Mouse (Mus musculus): ENCODE data around the gene Prss8. TPM values are rescaled to one million over a fixed set of nuclear protein-coding genes. Genes with fewer than 3 reads are reported as not detected.

The Prss8 gene
- polyA plus RNA-seq, 1 experiment from 2014 or later, result 0.54 TPM

DNA sequence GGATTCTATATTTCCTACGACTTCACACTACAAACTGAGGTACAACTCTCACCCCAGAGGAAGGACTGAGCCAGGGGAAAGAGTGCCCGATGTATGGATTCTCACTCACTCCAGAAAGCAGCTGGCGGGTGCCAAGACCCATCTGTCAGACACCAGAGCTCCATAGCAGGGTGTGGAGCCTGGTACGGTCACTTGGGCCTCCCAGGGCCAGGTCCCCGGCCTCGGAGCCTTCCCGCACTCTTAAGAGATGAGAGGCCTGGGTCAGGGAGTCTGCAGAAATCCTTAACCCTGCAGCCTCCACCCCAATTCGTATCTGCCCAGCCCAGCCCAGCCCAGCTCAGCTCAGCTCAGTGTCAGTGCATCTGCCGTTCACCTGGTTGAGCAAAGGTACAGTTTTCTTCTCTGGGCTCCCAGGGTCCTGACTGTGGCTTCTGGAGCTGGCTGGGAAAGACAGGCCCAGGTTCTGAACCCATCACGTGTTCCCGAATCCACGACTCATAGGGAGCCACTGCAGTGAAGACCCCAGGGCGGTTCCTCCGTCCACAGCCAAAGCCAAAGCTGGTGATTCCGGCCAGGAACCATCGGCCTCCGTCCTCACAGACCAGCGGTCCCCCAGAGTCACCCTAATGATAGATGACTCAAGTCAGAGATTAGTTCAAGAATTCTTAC is 6.4 kb upstream of the Prss8 start:
- WGBS, result 60% methylated on average over 18 of the region's 18 CpGs

DNA sequence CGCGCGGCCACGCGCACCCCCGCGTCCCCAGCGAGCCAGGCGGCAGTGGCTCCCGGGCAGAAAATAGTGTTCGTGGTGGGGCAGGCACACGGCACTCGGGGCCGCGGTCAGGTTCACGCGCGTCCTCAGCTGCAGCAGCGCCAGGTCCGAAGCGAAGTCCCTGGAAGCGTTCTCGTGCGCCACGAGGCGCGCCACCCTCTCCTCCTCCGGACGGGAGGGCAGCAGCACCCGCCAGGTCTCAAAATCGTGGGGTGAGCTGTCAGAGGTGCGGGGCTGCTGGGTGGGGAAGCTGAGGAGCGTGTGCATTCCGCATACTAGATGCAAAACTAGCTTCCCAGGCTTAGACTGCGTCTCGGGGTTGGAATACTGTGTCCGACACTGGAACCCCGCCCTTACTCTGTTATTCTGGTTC is 5.8 kb upstream of the Prss8 start:
- Histone ChIP-seq H3K4me2 (peak overlapping the region; percentile 78), H3K9me3 (no peaks in the 10 kb centered on the region), H3K36me3 (no peaks in the 10 kb centered on the region), H3K27ac (replicated peaks) (peak overlapping the region; percentile 91), H3K9ac (peak overlapping the region; percentile 81), H3K4me3 (peak overlapping the region; percentile 91), H3K4me1 (replicated peaks) (peaks cover 20% of the 10 kb centered on the region), H3K27me3 (peaks cover 2% of the 10 kb centered on the region; the same call in 1 of the 2 replicates)
- under 1% methylated on average over 38 of the region's 38 CpGs for WGBS
- ATAC-seq (ENCODE audit: low FRiP score, low read depth), result peak; percentile 83

More for the DNA sequence above, 6.4 kb upstream of the Prss8 start:
- peak overlapping the region; percentile 91 for H3K27ac ChIP-seq (replicated peaks)
- peak; percentile 9; the same call in 1 of the 2 replicates for ATAC-seq (ENCODE audit: low FRiP score, low read depth)
- H3K36me3 ChIP-seq, result no peaks in the 10 kb centered on the region
- peak overlapping the region; percentile 78 for H3K4me2 ChIP-seq
- H3K9ac ChIP-seq, result peak overlapping the region; percentile 81
- H3K4me3 ChIP-seq, result peak overlapping the region; percentile 91
- H3K4me1 ChIP-seq (replicated peaks), result peaks cover 20% of the 10 kb centered on the region
- H3K27me3 ChIP-seq, result no peaks in the 10 kb centered on the region
- H3K9me3 ChIP-seq, result no peaks in the 10 kb centered on the region

DNA sequence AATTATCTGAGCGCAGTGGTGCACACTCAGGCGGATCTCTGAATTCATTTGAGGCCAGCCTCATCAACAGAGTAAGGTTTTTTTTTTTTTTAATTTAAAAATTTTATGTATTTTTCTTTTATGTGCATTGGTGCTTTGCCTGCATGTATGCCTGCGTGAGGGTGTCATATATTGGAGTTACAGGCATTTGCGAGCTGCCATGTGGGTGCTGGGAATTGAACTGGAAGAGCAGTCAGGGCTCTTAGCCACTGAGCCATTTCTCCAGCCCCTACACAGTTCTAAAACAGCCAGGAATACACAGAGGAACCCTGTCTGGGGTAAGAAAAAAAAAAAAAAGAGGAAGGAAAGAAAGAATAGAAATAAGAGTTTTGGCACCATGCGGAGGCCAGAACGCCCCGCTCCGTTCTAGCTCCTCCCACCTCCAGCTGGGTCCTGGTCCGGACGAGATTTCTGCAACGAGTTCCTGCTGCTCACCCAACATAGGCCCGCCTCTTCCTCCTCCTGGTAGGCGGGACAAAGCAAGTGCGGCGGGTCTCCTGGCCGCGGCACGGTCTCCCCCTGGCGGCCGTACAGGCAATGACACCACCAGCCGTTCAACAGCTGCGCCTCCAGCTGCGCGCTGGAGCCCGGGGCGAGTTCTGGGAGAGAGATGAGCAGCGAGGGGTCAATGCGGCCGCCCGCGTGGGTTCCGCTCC is 5.3 kb upstream of the Prss8 start:
- H3K36me3 ChIP-seq, result no peaks in the 10 kb centered on the region
- H3K4me2 ChIP-seq, result peak overlapping the region; percentile 78
- no peaks in the 10 kb centered on the region for H3K9me3 ChIP-seq
- H3K9ac ChIP-seq, result peak overlapping the region; percentile 81
- ATAC-seq (ENCODE audit: low FRiP score, low read depth), result peak; percentile 96
- H3K27ac ChIP-seq (replicated peaks), result peak overlapping the region; percentile 91
- peak overlapping the region; percentile 91 for H3K4me3 ChIP-seq
- H3K27me3 ChIP-seq, result peaks cover 2% of the 10 kb centered on the region; the same call in 1 of the 2 replicates
- H3K4me1 ChIP-seq (replicated peaks), result peaks cover 20% of the 10 kb centered on the region
- WGBS, result 6% methylated on average over 32 of the region's 32 CpGs

DNA sequence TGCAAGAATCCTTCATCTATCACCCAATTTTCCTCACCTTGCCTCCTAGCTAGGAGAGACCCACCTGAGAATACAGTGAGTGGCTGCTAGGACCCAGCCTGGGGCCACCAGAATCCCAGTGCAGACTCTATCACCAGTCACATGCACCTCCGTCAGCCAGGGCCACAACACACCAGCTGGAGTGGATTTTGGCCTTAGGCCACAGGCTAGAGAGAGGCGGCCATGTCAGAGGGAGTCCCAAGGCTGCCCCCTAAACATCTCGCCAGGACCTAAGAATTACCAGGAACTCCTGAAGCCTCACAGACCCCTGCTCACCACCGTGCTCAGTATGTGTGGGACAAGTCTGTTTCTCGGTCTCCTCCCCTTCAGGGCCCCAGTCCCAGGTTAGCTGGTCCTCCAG is 4.2 kb upstream of the Prss8 start:
- H3K9ac ChIP-seq, result no peak overlapping the region
- H3K4me2 ChIP-seq, result no peak overlapping the region
- peaks cover 20% of the 10 kb centered on the region for H3K4me1 ChIP-seq (replicated peaks)
- H3K4me3 ChIP-seq, result no peak overlapping the region
- H3K36me3 ChIP-seq, result no peaks in the 10 kb centered on the region
- WGBS, result 89% methylated on average over 5 of the region's 5 CpGs
- no peak for ATAC-seq (ENCODE audit: low FRiP score, low read depth)
- H3K27me3 ChIP-seq, result peaks cover 10% of the 10 kb centered on the region; the same call in 1 of the 2 replicates
- H3K9me3 ChIP-seq, result no peaks in the 10 kb centered on the region
- H3K27ac ChIP-seq (replicated peaks), result no peak overlapping the region

DNA sequence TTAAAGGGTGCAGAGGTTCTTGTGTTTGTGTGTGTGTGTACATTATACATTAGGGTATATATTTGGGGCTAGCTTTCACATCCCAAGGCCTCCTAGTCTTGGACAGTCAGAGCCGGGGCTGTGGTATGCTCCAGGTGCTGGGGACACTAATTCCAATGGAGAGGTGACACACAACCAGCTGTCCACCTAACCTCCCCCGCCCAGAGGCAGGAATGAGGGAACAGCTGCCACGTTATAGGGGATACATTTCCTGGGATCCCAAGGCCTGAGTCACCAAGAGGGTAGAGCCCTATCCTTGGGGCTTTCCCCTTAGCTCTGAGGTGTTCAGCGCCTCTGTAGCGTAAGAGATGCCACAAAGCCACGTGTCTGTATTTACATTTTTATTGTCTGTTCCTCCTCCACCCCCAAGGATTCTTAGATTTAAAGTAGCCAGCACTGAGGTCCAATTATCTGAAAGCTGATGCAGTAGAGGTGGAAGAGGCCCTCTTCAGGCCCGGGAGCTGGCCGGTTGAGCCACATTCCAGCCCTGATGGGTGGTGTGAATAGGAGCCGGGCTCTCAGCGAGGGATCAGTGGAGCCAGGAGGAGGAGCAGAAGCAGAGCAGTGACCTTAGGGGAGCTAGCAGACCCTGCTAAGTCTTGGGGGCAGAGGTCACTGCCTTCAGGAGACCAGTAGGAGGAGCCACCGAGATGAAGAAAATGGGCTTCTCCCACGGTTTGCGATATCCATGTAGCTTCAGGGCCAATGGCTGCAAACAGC is 2.5 kb upstream of the Prss8 start:
- peaks cover 20% of the 10 kb centered on the region for H3K4me1 ChIP-seq (replicated peaks)
- H3K9ac ChIP-seq, result no peak overlapping the region
- H3K27me3 ChIP-seq, result peaks cover 15% of the 10 kb centered on the region
- H3K4me2 ChIP-seq, result no peak overlapping the region
- no peak overlapping the region for H3K27ac ChIP-seq (replicated peaks)
- 20% methylated on average over 13 of the region's 13 CpGs for WGBS
- no peaks in the 10 kb centered on the region for H3K9me3 ChIP-seq
- ATAC-seq (ENCODE audit: low FRiP score, low read depth), result no peak
- H3K36me3 ChIP-seq, result no peaks in the 10 kb centered on the region
- no peak overlapping the region for H3K4me3 ChIP-seq

DNA sequence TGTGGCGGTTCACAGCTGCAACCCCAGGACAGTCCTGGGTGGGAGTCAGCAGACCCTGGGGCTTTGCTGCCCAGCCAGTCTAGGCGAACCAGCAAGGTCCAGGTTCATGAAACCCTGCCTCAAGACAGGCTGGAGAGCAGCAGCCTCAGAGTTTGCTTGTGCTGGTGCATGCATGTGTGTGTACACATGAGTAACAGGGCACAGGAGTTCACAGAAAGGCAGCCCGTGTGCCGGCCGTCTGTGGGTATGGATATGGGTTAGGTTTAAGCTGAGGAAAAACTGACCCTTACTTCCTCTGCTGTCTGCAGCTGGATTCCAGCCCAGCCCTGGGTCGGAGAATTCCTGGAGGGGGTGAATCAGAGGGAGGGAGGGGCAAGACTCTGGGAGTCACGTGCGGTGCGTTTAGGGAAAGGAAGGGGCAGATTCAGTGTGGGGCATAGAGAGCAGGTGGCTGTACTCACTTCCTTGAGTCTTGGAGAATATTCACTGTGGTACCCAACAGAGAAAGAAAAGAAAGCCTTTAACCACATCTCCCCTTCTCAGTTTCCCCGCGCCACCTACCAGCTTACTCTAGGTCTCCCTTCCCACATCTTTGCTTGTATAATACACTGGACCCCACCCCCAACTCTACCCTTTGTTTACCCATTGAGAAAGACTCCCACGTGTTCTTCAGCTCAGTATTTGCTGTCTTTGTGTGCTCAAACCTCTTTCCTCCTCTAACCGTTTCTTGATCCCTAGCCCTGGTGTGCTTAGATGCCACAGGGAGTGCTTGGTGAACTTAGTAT is 1.6 kb upstream of the Prss8 start:
- ATAC-seq (ENCODE audit: low FRiP score, low read depth), result no peak
- Histone ChIP-seq H3K4me1 (replicated peaks) (peaks cover 19% of the 10 kb centered on the region), H3K4me2 (no peak overlapping the region), H3K27ac (replicated peaks) (no peak overlapping the region), H3K9ac (no peak overlapping the region), H3K4me3 (no peak overlapping the region), H3K36me3 (no peaks in the 10 kb centered on the region), H3K9me3 (no peaks in the 10 kb centered on the region), H3K27me3 (peaks cover 15% of the 10 kb centered on the region)
- WGBS, result 42% methylated on average over 13 of the region's 13 CpGs

DNA sequence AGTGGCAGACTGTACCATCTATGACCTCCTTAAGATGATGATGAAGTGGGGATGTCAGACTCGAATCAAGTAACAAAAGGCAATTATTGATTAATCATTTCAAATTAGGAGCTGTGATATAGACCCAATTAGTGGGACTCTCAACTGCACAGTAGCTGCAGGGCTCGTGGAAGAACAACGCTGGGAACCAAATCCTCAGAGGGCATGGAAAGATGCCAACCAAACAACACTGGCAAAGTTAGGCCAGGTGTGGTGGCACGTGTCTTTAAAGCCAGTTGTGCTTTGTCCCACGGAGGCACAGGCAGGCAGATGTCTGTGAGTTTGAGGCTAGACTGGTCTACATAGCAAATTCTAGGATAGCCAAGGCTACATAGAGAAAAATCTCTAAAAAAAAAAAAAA is 732 bp upstream of the Prss8 start:
- Histone ChIP-seq H3K36me3 (peaks cover 2% of the 10 kb centered on the region; the same call in 1 of the 2 replicates), H3K27me3 (peaks cover 15% of the 10 kb centered on the region), H3K9ac (no peak overlapping the region), H3K4me1 (replicated peaks) (peaks cover 13% of the 10 kb centered on the region), H3K4me3 (no peak overlapping the region), H3K27ac (replicated peaks) (no peak overlapping the region), H3K9me3 (no peaks in the 10 kb centered on the region), H3K4me2 (no peak overlapping the region)
- WGBS, result 75% methylated on average over 5 of the region's 5 CpGs
- ATAC-seq (ENCODE audit: low FRiP score, low read depth), result no peak

DNA sequence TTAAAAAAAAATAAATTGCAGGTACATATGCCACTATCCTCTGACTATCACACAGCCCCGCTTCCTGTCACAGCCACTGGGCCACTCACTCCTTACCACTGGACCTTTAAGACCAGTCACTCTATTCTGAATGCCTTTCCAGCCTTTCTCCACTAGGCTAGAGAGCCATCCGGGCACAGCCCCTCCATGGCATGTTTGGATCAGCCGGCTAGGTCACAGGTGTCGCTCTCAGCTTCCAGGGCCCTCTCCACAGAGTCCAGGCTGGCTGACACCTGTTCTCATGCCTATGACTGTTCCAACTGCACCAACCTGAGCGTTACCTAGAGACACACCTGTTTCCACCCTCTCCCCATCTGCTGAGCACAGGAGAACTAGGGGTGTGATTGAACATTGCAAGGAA is 1.3 kb downstream of the Prss8 start:
- Histone ChIP-seq H3K4me2 (no peak overlapping the region), H3K27ac (replicated peaks) (no peak overlapping the region), H3K36me3 (peaks cover 13% of the 10 kb centered on the region), H3K4me1 (replicated peaks) (no peaks in the 10 kb centered on the region), H3K9ac (no peak overlapping the region), H3K4me3 (no peak overlapping the region), H3K27me3 (peaks cover 15% of the 10 kb centered on the region), H3K9me3 (no peaks in the 10 kb centered on the region)
- WGBS, result 56% methylated on average over 5 of the region's 5 CpGs
- ATAC-seq (ENCODE audit: low FRiP score, low read depth), result no peak

DNA sequence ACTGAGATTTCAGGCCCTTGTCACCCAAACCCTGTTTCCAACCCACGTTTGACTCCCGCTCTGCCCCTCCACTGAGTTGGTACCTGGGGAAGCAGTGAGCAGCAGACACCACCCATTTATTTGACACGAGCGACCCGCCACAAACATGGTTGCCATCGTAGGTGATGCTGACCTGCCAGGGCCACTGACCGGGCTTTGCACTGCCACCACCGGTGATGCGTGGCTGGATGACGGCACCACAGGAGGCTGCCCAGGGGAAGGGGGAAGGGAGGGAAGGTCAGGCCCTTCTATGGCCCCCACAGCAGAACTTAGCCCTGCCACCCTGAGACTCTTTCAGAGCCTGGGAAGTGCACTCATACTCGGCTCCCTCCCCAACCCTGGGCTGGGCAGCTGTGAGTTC is 2.2 kb downstream of the Prss8 start:
- Histone ChIP-seq H3K4me2 (no peak overlapping the region), H3K4me3 (no peak overlapping the region), H3K9ac (no peak overlapping the region), H3K27ac (replicated peaks) (no peak overlapping the region), H3K4me1 (replicated peaks) (no peaks in the 10 kb centered on the region), H3K27me3 (peaks cover 15% of the 10 kb centered on the region), H3K36me3 (peaks cover 18% of the 10 kb centered on the region), H3K9me3 (no peaks in the 10 kb centered on the region)
- 78% methylated on average over 11 of the region's 11 CpGs for WGBS
- no peak for ATAC-seq (ENCODE audit: low FRiP score, low read depth)

DNA sequence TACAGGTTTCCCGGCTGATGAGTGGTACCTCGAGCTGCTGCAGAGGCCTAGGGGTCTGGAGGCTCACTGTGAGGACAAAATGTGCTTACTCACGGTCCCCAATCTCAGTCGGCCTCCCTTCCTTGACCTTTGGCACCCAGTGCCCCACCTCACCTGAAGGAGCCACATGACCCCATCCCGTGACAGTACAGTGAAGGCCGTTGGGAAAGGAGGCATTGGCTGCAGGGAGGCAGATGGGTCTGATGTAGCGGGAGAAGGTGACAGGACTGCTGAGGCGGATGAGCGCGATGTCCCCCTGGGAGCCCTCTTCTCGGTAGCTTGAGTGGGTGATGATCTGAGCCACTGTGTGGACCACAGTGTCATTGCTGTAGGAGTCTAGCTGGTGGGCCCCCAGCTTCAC is 3.1 kb downstream of the Prss8 start:
- no peak for ATAC-seq (ENCODE audit: low FRiP score, low read depth)
- no peak overlapping the region for H3K4me3 ChIP-seq
- peaks cover 15% of the 10 kb centered on the region for H3K27me3 ChIP-seq
- 88% methylated on average over 11 of the region's 11 CpGs for WGBS
- no peak overlapping the region for H3K4me2 ChIP-seq
- H3K27ac ChIP-seq (replicated peaks), result no peak overlapping the region
- no peaks in the 10 kb centered on the region for H3K9me3 ChIP-seq
- no peak overlapping the region for H3K9ac ChIP-seq
- H3K4me1 ChIP-seq (replicated peaks), result no peaks in the 10 kb centered on the region
- H3K36me3 ChIP-seq, result peaks cover 21% of the 10 kb centered on the region

DNA sequence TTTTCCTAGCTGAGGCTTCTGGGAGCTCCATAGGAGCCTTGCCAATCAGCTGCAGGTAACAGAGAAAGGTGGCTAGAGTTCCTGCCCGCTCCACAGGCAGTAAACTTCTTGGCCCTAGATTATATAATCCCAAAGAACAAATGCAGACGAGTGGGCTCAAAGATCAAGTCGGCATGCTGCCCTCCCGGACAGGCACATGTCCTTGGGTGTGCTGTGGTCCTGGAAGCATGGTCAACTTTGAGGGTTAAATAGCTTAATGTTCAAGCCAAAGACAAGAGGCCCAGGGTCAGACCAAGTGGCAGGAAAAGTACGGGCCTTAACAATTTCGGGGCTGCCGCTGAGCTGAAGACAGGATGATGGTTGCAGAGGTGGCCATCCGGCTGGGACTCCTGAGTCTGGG is 3.8 kb downstream of the Prss8 start:
- 89% methylated on average over 8 of the region's 8 CpGs for WGBS

More for the DNA sequence above, 3.8 kb downstream of the Prss8 start:
- H3K36me3 ChIP-seq, result peaks cover 24% of the 10 kb centered on the region
- no peak overlapping the region for H3K4me3 ChIP-seq
- peaks cover 13% of the 10 kb centered on the region for H3K27me3 ChIP-seq
- no peaks in the 10 kb centered on the region for H3K9me3 ChIP-seq
- no peak overlapping the region for H3K4me2 ChIP-seq
- no peak for ATAC-seq (ENCODE audit: low FRiP score, low read depth)
- H3K9ac ChIP-seq, result no peak overlapping the region
- H3K27ac ChIP-seq (replicated peaks), result no peak overlapping the region
- H3K4me1 ChIP-seq (replicated peaks), result no peaks in the 10 kb centered on the region

Data from hindbrain, embryonic 15.5 days (tissue).